Mouse (Mus musculus) spleen, adult 2 months (tissue): ENCODE data around the gene Them7.

Experiments
- CTCF ChIP-seq: fragments of 200-500 bp; IDR thresholded peaks from 2 replicates; pipeline ENCODE4 v1.5.1; 2011; ENCODE audit warnings: mild to moderate bottlenecking, inconsistent platforms; ENCODE audit not compliant: insufficient read depth, insufficient read length, insufficient replicate concordance; ENCODE audit errors: extremely low read depth
- POLR2A ChIP-seq: fragments of 200-500 bp; IDR thresholded peaks from 2 replicates; pipeline ENCODE4 v1.6.1; 2011; ENCODE audit warnings: low read depth, low read length, inconsistent platforms

DNA sequence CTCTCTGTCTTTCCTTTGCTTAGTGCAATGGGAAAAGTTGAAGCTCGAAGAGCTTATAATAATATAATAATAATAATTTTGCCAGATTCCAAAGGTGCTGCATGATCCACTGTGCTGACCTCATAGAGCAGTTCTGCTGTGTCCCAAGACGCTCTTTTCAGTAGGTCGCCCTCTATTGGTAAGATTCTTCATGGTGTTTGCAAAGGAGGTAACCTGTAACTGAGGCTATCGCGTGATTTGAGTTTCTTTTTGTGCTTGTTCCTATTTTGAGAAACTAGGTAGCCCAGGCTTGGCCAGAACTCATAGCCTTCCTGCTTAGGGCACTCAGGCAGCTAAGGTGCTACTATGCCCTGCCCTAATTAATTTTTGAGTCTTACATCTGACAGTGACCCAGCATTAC is 34.8 kb upstream of the Them7 start:
- no peak for TF ChIP-seq CTCF
- TF ChIP-seq POLR2A: no peak
